Mouse (Mus musculus) urinary bladder, postnatal 0 days (tissue): ENCODE measurements around the gene Kcnmb3. TPM values are rescaled to one million over a fixed set of nuclear protein-coding genes. Genes with fewer than 3 reads are reported as not detected.

Experiments
- polyA plus RNA-seq: library from polyadenylated mRNA; unstranded; fragments of >200 nt; fragmentation: Nextera tagmentation; extraction: Ambion mirVana; gene quantifications from 2 replicates; pipeline ENCODE4 v1.2.1, GENCODE M21; 2015

Kcnmb3 gene
- polyA plus RNA-seq = not detected in 2 replicates

GRCm38 (mm10) chr3:32492097-32493090, at the start of gene Kcnmb3:
Gene Kcnmb3 (minus strand): TSS chr3:32492231.

GRCm38 (mm10) chr3:32529303-32529898, 37.4 kb upstream of the Kcnmb3 start, which contains the start of gene Mfn1:
Gene Mfn1 (plus strand): TSS chr3:32529465.

GRCm38 (mm10) chr3:32509496-32510374, 17.7 kb upstream of the Kcnmb3 start, which contains the start of gene Zfp639:
Gene Zfp639 (plus strand): TSS chr3:32510259.

Other genes starting within 250 kb of the Kcnmb3 start
- gene Zmat3, start 126.2 kb downstream of the Kcnmb3 start, polyA plus RNA-seq = 6.9 and 8.1 TPM in 2 replicates
- 6.6 and 7.1 TPM in 2 replicates for gene Pik3ca, start 94.6 kb downstream of the Kcnmb3 start, polyA plus RNA-seq
- gene Zfp639, start 18.0 kb upstream of the Kcnmb3 start, polyA plus RNA-seq = 25.3 and 29.8 TPM in 2 replicates
- gene Mfn1, start 37.2 kb upstream of the Kcnmb3 start, polyA plus RNA-seq = 14.0 and 23.9 TPM in 2 replicates
- gene Gnb4, start 124.4 kb upstream of the Kcnmb3 start, polyA plus RNA-seq = 50.3 and 51.5 TPM in 2 replicates
- gene Actl6a, start 214.1 kb upstream of the Kcnmb3 start, polyA plus RNA-seq = 51.9 and 58.5 TPM in 2 replicates
- gene Ndufb5, start 244.8 kb upstream of the Kcnmb3 start, polyA plus RNA-seq = 303 and 315 TPM in 2 replicates
- 17.6 and 18.9 TPM in 2 replicates for gene Mrpl47, start 245.4 kb upstream of the Kcnmb3 start, polyA plus RNA-seq